Mouse (Mus musculus): ENCODE results near the gene Phka2.

- no peak for TF ChIP-seq NANOG (IDR thresholded peaks at IDR 0.05; ENCODE audit: borderline replicate concordance, low read length)
- TF ChIP-seq CTCF (conservative IDR thresholded peaks at IDR 0.05; ENCODE audit: low read length): no peak
- TF ChIP-seq POU5F1 (IDR thresholded peaks at IDR 0.05; ENCODE audit: borderline replicate concordance, low read length): no peak
Measured at GRCm38 (mm10) chrX:160598055-160598454, 96.1 kb downstream of the Phka2 start.

Measured in E14TG2a.4 (cell line).